Mouse (Mus musculus): ENCODE results near the gene Atp8a1.

Gene Atp8a1

GRCm38 (mm10) chr5:67768708-67769107, 78.5 kb downstream of the Atp8a1 start:
- DNase-seq (ENCODE audit: low read depth, low spot score), result no peak

GRCm38 (mm10) chr5:67764798-67765197, 82.4 kb downstream of the Atp8a1 start:
- no peak for DNase-seq (ENCODE audit: low read depth, low spot score)

- no peak for DNase-seq (ENCODE audit: low read depth, low spot score)
Observed at GRCm38 (mm10) chr5:67758126-67758525, 89.1 kb downstream of the Atp8a1 start.

GRCm38 (mm10) chr5:67756138-67756537, 91.1 kb downstream of the Atp8a1 start:
- peak; percentile 18 for DNase-seq (ENCODE audit: low read depth, low spot score)

GRCm38 (mm10) chr5:67753057-67753456, 94.2 kb downstream of the Atp8a1 start:
- DNase-seq (ENCODE audit: low read depth, low spot score), result no peak

GRCm38 (mm10) chr5:67752629-67753028, 94.6 kb downstream of the Atp8a1 start:
- no peak for DNase-seq (ENCODE audit: low read depth, low spot score)

GRCm38 (mm10) chr5:67752007-67752406, 95.2 kb downstream of the Atp8a1 start:
- DNase-seq (ENCODE audit: low read depth, low spot score), result peak; percentile 27

- no peak for DNase-seq (ENCODE audit: low read depth, low spot score)
Observed at GRCm38 (mm10) chr5:67739261-67739660, 108.0 kb downstream of the Atp8a1 start.

- no peak for DNase-seq (ENCODE audit: low read depth, low spot score)
Observed at GRCm38 (mm10) chr5:67738133-67738532, 109.1 kb downstream of the Atp8a1 start.

- no peak for DNase-seq (ENCODE audit: low read depth, low spot score)
Observed at GRCm38 (mm10) chr5:67735771-67736170, 111.5 kb downstream of the Atp8a1 start.

- DNase-seq (ENCODE audit: low read depth, low spot score), result no peak
Observed at GRCm38 (mm10) chr5:67733551-67734258, 113.5 kb downstream of the Atp8a1 start.

GRCm38 (mm10) chr5:67733150-67733549, 114.1 kb downstream of the Atp8a1 start:
- DNase-seq (ENCODE audit: low read depth, low spot score), result no peak

GRCm38 (mm10) chr5:67727755-67728154, 119.5 kb downstream of the Atp8a1 start:
- DNase-seq (ENCODE audit: low read depth, low spot score), result peak; percentile 60

GRCm38 (mm10) chr5:67726810-67727209, 120.4 kb downstream of the Atp8a1 start:
- no peak for DNase-seq (ENCODE audit: low read depth, low spot score)

- DNase-seq (ENCODE audit: low read depth, low spot score), result no peak
Observed at GRCm38 (mm10) chr5:67701641-67702040, 145.6 kb downstream of the Atp8a1 start.

GRCm38 (mm10) chr5:67699418-67699817, 147.8 kb downstream of the Atp8a1 start:
- no peak for DNase-seq (ENCODE audit: low read depth, low spot score)

- no peak for DNase-seq (ENCODE audit: low read depth, low spot score)
Observed at GRCm38 (mm10) chr5:67698176-67698575, 149.1 kb downstream of the Atp8a1 start.

- no peak for DNase-seq (ENCODE audit: low read depth, low spot score)
Observed at GRCm38 (mm10) chr5:67696741-67697596, 150.3 kb downstream of the Atp8a1 start.

- DNase-seq (ENCODE audit: low read depth, low spot score), result no peak
Observed at GRCm38 (mm10) chr5:67695055-67695710, 152.1 kb downstream of the Atp8a1 start.

GRCm38 (mm10) chr5:67690336-67690735, 156.9 kb downstream of the Atp8a1 start:
- DNase-seq (ENCODE audit: low read depth, low spot score), result no peak

- no peak for DNase-seq (ENCODE audit: low read depth, low spot score)
Observed at GRCm38 (mm10) chr5:67688001-67688400, 159.2 kb downstream of the Atp8a1 start.

- DNase-seq (ENCODE audit: low read depth, low spot score), result no peak
Observed at GRCm38 (mm10) chr5:67685906-67686305, 161.3 kb downstream of the Atp8a1 start.

All from 3T3-L1 (cell line).